Mouse (Mus musculus) liver, embryonic 12.5 days (tissue): ENCODE data around the gene Snx33. TPM values are rescaled to one million over a fixed set of nuclear protein-coding genes. Genes with fewer than 3 reads are reported as not detected.

Experiments
- ATAC-seq: fragments of 200-750 bp; cut with Nextera tagmentation; 2 replicates; pipeline ENCODE4 v1.8.0; 2017; ENCODE audit warnings: moderate number of reproducible peaks, mild to moderate bottlenecking, moderate library complexity
- H3K27ac ChIP-seq: fragments of 300-500 bp; sonication (generic); 2 replicates; pipeline ENCODE4 v1.5.1; 2016; ENCODE audit warnings: mild to moderate bottlenecking
- H3K27me3 ChIP-seq: fragments of 300-500 bp; sonication (generic); replicated peaks from 2 replicates; pipeline ENCODE4 v1.6.1; 2016; ENCODE audit warnings: mild to moderate bottlenecking, moderate library complexity
- H3K36me3 ChIP-seq: fragments of 300-500 bp; sonication (generic); 2 replicates; pipeline ENCODE4 v1.6.1; 2016; ENCODE audit warnings: mild to moderate bottlenecking, moderate library complexity
- H3K4me1 ChIP-seq: fragments of 300-500 bp; sonication (generic); 2 replicates; pipeline ENCODE4 v1.6.1; 2016
- H3K4me2 ChIP-seq: fragments of 300-500 bp; sonication (generic); 2 replicates; pipeline ENCODE4 v1.6.1; 2016; ENCODE audit warnings: mild to moderate bottlenecking, moderate library complexity
- H3K4me3 ChIP-seq: fragments of 300-500 bp; sonication (generic); 2 replicates; pipeline ENCODE4 v1.5.1; 2016; ENCODE audit warnings: mild to moderate bottlenecking, moderate library complexity
- H3K9ac ChIP-seq: fragments of 300-500 bp; sonication (generic); 2 replicates; pipeline ENCODE4 v1.6.1; 2016; ENCODE audit warnings: mild to moderate bottlenecking, moderate library complexity
- H3K9me3 ChIP-seq: fragments of 300-500 bp; sonication (generic); replicated peaks from 2 replicates; pipeline ENCODE4 v1.6.1; 2016; ENCODE audit warnings: mild to moderate bottlenecking, moderate library complexity
- WGBS: fragments of 180-500 bp; shearing (Covaris S2); methylation state at CpG from one replicate; pipeline ENCODE4 v1.1.7; 2016; ENCODE audit not compliant: insufficient replicate concordance; 5-methylcytosine and 5-hydroxymethylcytosine counted together
- polyA plus RNA-seq: library from polyadenylated mRNA; unstranded; fragments of >200 nt; fragmentation: Nextera tagmentation; extraction: Ambion mirVana; gene quantifications from 2 replicates; pipeline ENCODE4 v1.2.1, GENCODE M21; 2016

Snx33 gene
- polyA plus RNA-seq, 1 experiment from 2014 or later, result 1.8 TPM

DNA sequence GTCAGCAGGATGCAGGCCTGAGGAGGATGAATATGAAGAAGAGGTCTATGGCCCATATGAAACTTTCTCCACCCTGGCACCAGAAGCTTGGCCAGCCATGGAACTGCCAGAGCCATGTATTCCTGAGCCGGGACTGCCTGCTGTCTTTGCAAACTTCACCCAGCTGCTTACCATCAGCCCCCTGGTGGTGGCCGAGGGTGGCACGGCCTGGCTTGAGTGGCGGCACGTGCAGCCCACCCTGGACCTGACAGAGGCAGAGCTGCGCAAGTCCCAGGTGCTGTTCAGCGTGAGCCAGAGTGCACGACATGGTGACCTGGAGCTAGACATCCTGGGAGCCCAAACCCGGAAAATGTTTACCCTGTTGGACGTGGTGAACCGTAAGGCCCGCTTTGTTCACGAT, 42.1 kb downstream of the Snx33 start:
- Histone ChIP-seq H3K4me3 (no peak overlapping the region), H3K9ac (no peak overlapping the region), H3K4me2 (no peak overlapping the region), H3K27me3 (peaks cover 5% of the 10 kb centered on the region; the same call in 1 of the 2 replicates), H3K4me1 (peaks cover 6% of the 10 kb centered on the region; the same call in 1 of the 2 replicates), H3K9me3 (no peaks in the 10 kb centered on the region), H3K27ac (no peak overlapping the region), H3K36me3 (no peaks in the 10 kb centered on the region)
- ATAC-seq, result no peak
- WGBS, result 56% methylated on average over 13 of the region's 13 CpGs

- H3K36me3 ChIP-seq, result no peaks in the 10 kb centered on the region
- ATAC-seq, result no peak
- WGBS, result 50% methylated on average over 4 of the region's 4 CpGs
These were observed 43.8 kb downstream of the Snx33 start for GRCm38 (mm10) chr9:56884328-56884727.

DNA sequence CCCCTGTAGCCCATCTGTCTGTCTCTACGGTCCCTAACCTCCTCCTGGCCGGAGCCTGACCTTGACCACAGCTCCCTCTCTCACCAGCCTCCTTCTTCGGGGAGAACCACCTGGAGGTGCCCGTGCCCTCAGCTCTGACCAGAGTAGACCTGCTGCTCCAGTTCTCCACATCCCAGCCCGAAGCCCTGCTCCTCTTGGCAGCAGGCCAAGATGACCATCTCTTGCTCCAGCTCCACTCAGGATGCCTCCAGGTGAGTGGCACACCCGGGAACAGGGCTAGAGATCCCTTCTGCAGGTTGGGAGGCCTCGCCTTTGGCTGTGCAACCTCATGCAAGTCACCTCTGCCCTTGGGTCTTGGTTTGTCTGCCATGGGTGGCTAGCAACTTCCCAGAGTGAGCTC, 44.7 kb downstream of the Snx33 start:
- H3K9ac ChIP-seq, result no peak overlapping the region
- 67% methylated on average over 7 of the region's 7 CpGs for WGBS
- no peak overlapping the region for H3K4me3 ChIP-seq
- H3K27me3 ChIP-seq, result no peaks in the 10 kb centered on the region; the same call in 1 of the 2 replicates
- no peak overlapping the region for H3K27ac ChIP-seq
- no peaks in the 10 kb centered on the region for H3K9me3 ChIP-seq
- no peak overlapping the region for H3K4me2 ChIP-seq
- H3K36me3 ChIP-seq, result no peaks in the 10 kb centered on the region
- H3K4me1 ChIP-seq, result no peaks in the 10 kb centered on the region
- no peak for ATAC-seq

More at GRCm38 (mm10) chr9:56884328-56884727, 43.8 kb downstream of the Snx33 start:
- H3K27ac ChIP-seq, result no peak overlapping the region
- no peak overlapping the region for H3K4me2 ChIP-seq
- no peaks in the 10 kb centered on the region; the same call in 1 of the 2 replicates for H3K27me3 ChIP-seq
- H3K4me1 ChIP-seq, result no peaks in the 10 kb centered on the region
- no peak overlapping the region for H3K4me3 ChIP-seq
- no peaks in the 10 kb centered on the region for H3K9me3 ChIP-seq
- H3K9ac ChIP-seq, result no peak overlapping the region

- Histone ChIP-seq H3K9me3 (no peaks in the 10 kb centered on the region), H3K27ac (no peak overlapping the region), H3K36me3 (no peaks in the 10 kb centered on the region), H3K27me3 (no peaks in the 10 kb centered on the region; the same call in 1 of the 2 replicates), H3K4me2 (no peak overlapping the region), H3K4me1 (no peaks in the 10 kb centered on the region), H3K9ac (no peak overlapping the region), H3K4me3 (no peak overlapping the region)
- 47% methylated on average over 12 of the region's 12 CpGs for WGBS
- ATAC-seq, result no peak
These were observed 45.4 kb downstream of the Snx33 start for GRCm38 (mm10) chr9:56882818-56883217.

GRCm38 (mm10) chr9:56882283-56882682, 45.9 kb downstream of the Snx33 start:
- Histone ChIP-seq H3K27me3 (no peaks in the 10 kb centered on the region; the same call in 1 of the 2 replicates), H3K4me3 (no peak overlapping the region), H3K4me2 (no peak overlapping the region), H3K9ac (no peak overlapping the region), H3K4me1 (no peaks in the 10 kb centered on the region), H3K27ac (no peak overlapping the region), H3K36me3 (no peaks in the 10 kb centered on the region), H3K9me3 (no peaks in the 10 kb centered on the region)
- WGBS, result 49% methylated on average over 4 of the region's 4 CpGs
- no peak for ATAC-seq

DNA sequence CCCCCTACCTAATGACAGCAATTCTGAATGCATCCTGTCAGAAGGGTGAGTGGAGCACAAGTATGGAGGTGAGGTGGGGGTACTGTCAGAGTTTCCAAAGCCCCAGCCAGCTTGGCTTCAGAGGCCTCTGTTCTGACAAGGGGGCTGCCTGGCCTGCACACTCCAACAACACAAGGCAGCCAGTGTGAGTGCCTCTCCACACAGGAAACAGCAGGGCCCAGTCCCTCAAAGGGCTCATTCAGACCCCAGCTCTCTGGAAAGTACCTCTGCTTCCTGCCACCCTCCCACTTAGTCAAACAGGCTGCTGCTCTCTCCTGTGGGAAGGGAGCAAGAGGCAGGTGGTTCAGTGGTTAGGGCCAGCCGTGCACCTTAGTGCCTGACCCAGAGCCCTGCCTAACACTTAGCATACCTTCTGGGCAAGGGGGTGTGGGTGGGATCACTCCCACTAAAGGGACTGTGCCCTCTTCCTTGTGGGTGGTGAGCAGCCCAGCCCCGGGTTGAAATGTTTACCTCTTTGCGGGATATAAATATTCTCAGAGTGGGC, 46.6 kb downstream of the Snx33 start:
- Histone ChIP-seq H3K27ac (no peak overlapping the region), H3K27me3 (no peaks in the 10 kb centered on the region; the same call in 1 of the 2 replicates), H3K4me2 (no peak overlapping the region), H3K9me3 (no peaks in the 10 kb centered on the region), H3K9ac (no peak overlapping the region), H3K36me3 (no peaks in the 10 kb centered on the region), H3K4me3 (no peak overlapping the region), H3K4me1 (no peaks in the 10 kb centered on the region)
- no peak for ATAC-seq
- 56% methylated on average over 3 of the region's 3 CpGs for WGBS

GRCm38 (mm10) chr9:56880790-56881189, 47.4 kb downstream of the Snx33 start:
- no peak overlapping the region for H3K9ac ChIP-seq
- H3K4me3 ChIP-seq, result no peak overlapping the region
- WGBS, result 68% methylated on average over 9 of the region's 9 CpGs
- ATAC-seq, result no peak
- no peaks in the 10 kb centered on the region for H3K9me3 ChIP-seq
- no peaks in the 10 kb centered on the region for H3K4me1 ChIP-seq
- no peaks in the 10 kb centered on the region; the same call in 1 of the 2 replicates for H3K27me3 ChIP-seq
- H3K36me3 ChIP-seq, result no peaks in the 10 kb centered on the region
- H3K27ac ChIP-seq, result no peak overlapping the region
- H3K4me2 ChIP-seq, result no peak overlapping the region

DNA sequence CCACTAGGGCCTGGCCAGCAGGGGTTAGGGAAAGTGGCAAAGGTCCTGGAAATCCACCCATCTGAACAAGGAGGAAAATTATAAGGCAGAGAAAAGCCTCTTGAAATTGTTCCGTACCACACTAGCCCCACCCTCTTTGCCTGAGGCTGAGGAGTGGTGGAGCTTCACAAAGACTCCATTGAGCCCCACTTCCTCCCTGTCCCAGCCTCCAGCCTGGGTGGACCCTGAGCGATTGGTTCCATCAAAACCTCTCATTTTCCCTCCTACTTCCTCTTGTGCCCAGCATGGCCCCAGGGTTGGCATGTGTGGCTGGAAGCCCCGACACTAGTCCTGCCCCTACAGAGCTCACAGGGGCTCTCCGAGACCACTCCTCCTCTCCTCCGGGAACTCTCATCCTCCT, 50.9 kb downstream of the Snx33 start:
- no peaks in the 10 kb centered on the region for H3K36me3 ChIP-seq
- H3K4me1 ChIP-seq, result no peaks in the 10 kb centered on the region
- H3K9me3 ChIP-seq, result no peaks in the 10 kb centered on the region
- WGBS, result 58% methylated on average over 5 of the region's 5 CpGs
- ATAC-seq, result no peak
- no peak overlapping the region for H3K4me2 ChIP-seq
- no peak overlapping the region for H3K4me3 ChIP-seq
- no peak overlapping the region for H3K27ac ChIP-seq
- H3K9ac ChIP-seq, result no peak overlapping the region
- 0 out of 2 replicates have a peak, but pooled peaks cover 4% of the 10 kb centered on the region for H3K27me3 ChIP-seq

DNA sequence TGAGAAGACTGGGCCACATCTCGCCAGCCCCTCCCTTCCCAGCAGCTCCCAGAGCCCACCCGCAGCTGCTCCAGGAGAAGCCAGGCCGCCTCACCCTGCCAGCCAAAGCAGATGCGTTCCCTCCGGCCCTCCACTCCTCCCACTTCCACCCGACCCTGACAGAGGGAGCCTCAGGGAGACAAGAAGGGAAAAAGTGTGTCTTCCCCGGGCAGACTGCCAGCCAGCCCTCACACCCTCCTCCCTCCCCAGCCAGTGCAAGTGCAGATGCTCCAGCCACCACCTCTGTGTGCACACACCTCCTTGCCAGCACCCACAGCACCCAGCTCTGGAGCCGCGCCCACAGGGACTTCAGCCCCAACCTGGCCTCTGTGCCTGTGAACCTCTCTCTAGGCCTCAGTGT, 51.4 kb downstream of the Snx33 start:
- no peak overlapping the region for H3K4me2 ChIP-seq
- no peaks in the 10 kb centered on the region for H3K4me1 ChIP-seq
- no peak overlapping the region for H3K27ac ChIP-seq
- no peak overlapping the region for H3K4me3 ChIP-seq
- no peaks in the 10 kb centered on the region for H3K9me3 ChIP-seq
- 53% methylated on average over 9 of the region's 9 CpGs for WGBS
- H3K27me3 ChIP-seq, result 0 out of 2 replicates have a peak, but pooled peaks cover 4% of the 10 kb centered on the region
- no peaks in the 10 kb centered on the region for H3K36me3 ChIP-seq
- no peak overlapping the region for H3K9ac ChIP-seq
- no peak for ATAC-seq

GRCm38 (mm10) chr9:56873097-56873496, 55.1 kb downstream of the Snx33 start:
- Histone ChIP-seq H3K27ac (no peak overlapping the region), H3K4me2 (no peak overlapping the region), H3K9me3 (no peaks in the 10 kb centered on the region), H3K4me1 (peaks cover 5% of the 10 kb centered on the region; the same call in 1 of the 2 replicates), H3K4me3 (no peak overlapping the region), H3K9ac (no peak overlapping the region), H3K27me3 (0 out of 2 replicates have a peak, but pooled peaks cover 10% of the 10 kb centered on the region), H3K36me3 (no peaks in the 10 kb centered on the region)
- WGBS, result 30% methylated on average over 1 of the region's 1 CpGs
- ATAC-seq, result no peak

GRCm38 (mm10) chr9:56872105-56872903, 55.9 kb downstream of the Snx33 start:
- H3K36me3 ChIP-seq, result no peaks in the 10 kb centered on the region
- no peak overlapping the region for H3K9ac ChIP-seq
- H3K9me3 ChIP-seq, result no peaks in the 10 kb centered on the region
- 71% methylated on average over 5 of the region's 5 CpGs for WGBS
- H3K27ac ChIP-seq, result no peak overlapping the region
- H3K27me3 ChIP-seq, result 0 out of 2 replicates have a peak, but pooled peaks cover 14% of the 10 kb centered on the region
- H3K4me1 ChIP-seq, result peaks cover 6% of the 10 kb centered on the region; the same call in 1 of the 2 replicates
- ATAC-seq, result no peak
- no peak overlapping the region for H3K4me3 ChIP-seq
- no peak overlapping the region for H3K4me2 ChIP-seq

- Histone ChIP-seq H3K9ac (no peak overlapping the region), H3K36me3 (no peaks in the 10 kb centered on the region), H3K4me2 (no peak overlapping the region), H3K4me3 (no peak overlapping the region), H3K4me1 (peaks cover 6% of the 10 kb centered on the region; the same call in 1 of the 2 replicates), H3K9me3 (no peaks in the 10 kb centered on the region), H3K27ac (no peak overlapping the region), H3K27me3 (peaks cover 25% of the 10 kb centered on the region)
- no peak for ATAC-seq
- WGBS, result 34% methylated on average over 5 of the region's 5 CpGs
These were observed 57.0 kb downstream of the Snx33 start for GRCm38 (mm10) chr9:56871191-56871590.
